Mouse (Mus musculus): ENCODE results near the gene Myo16. TPM values are rescaled to one million over a fixed set of nuclear protein-coding genes. Genes with fewer than 3 reads are reported as not detected.

Gene Myo16
- polyA plus RNA-seq, 1 experiment = 0.12 TPM

GRCm38 (mm10) chr8:10270094-10270493, 116.4 kb downstream of the Myo16 start:
- H3K4me1 ChIP-seq (ENCODE audit: control insufficient read depth, insufficient read depth, low read length) = no peaks in the 10 kb centered on the region
- no peak overlapping the region for H3K27ac ChIP-seq (ENCODE audit: insufficient read depth, low read length)
- no peak for TF ChIP-seq POLR2A (IDR thresholded peaks at IDR 0.05; ENCODE audit: low read depth, low read length)
- no peak overlapping the region for H3K4me3 ChIP-seq (ENCODE audit: insufficient read depth, low read length)

GRCm38 (mm10) chr8:10292600-10292999, 138.9 kb downstream of the Myo16 start:
- H3K27ac ChIP-seq (ENCODE audit: insufficient read depth, low read length) = no peak overlapping the region
- H3K4me1 ChIP-seq (ENCODE audit: control insufficient read depth, insufficient read depth, low read length) = no peaks in the 10 kb centered on the region
- no peak for TF ChIP-seq CTCF (IDR thresholded peaks at IDR 0.05; ENCODE audit: borderline replicate concordance, insufficient read depth, low read length)
- no peak for TF ChIP-seq POLR2A (IDR thresholded peaks at IDR 0.05; ENCODE audit: low read depth, low read length)
- H3K4me3 ChIP-seq (ENCODE audit: insufficient read depth, low read length) = no peak overlapping the region

DNA sequence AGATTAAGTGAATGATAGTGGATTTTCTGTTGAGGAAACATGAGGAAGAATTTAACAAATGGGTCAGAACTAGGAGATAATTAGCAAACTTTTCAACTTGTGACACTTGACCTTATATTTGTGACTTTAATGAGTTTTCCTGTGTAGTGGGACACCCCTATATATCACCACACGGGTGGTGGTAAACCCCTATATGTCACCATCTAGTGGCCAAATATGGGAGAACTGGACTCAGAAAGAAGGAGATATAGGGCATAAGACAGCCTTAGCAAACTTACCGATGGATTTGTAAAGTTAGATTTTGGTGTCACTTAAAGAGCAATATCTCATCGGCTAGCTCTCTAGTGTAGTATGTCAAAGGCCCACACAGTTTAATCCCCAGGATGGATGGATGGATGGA, 147.1 kb downstream of the Myo16 start:
- TF ChIP-seq CTCF (IDR thresholded peaks at IDR 0.05; ENCODE audit: borderline replicate concordance, insufficient read depth, low read length) (no peak), POLR2A (IDR thresholded peaks at IDR 0.05; ENCODE audit: low read depth, low read length) (no peak)
- no peak overlapping the region for H3K4me3 ChIP-seq (ENCODE audit: insufficient read depth, low read length)
- H3K4me1 ChIP-seq (ENCODE audit: control insufficient read depth, insufficient read depth, low read length) = no peaks in the 10 kb centered on the region
- H3K27ac ChIP-seq (ENCODE audit: insufficient read depth, low read length) = no peak overlapping the region

DNA sequence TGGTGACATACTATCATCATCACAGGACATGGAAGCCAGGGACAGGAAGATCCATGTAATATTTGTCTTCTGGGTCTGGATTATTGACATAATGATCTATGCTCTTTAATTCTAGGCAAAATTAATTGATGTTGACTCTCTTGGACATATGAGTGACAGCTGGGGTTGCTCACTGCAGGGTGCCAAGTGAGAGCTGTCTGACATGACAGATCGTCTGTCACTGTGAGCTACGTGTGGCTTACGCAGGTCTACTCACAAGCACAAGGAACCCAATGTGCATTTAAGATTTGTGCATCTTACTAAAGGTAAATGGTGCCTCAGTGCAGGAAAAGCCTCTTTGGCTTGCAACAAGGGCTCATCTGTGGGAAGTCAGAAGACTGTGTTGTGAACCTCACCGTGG, 149.3 kb downstream of the Myo16 start:
- Histone ChIP-seq H3K4me3 (ENCODE audit: insufficient read depth, low read length) (no peak overlapping the region), H3K27ac (ENCODE audit: insufficient read depth, low read length) (no peak overlapping the region), H3K4me1 (ENCODE audit: control insufficient read depth, insufficient read depth, low read length) (no peaks in the 10 kb centered on the region)
- TF ChIP-seq POLR2A (IDR thresholded peaks at IDR 0.05; ENCODE audit: low read depth, low read length) (no peak), CTCF (IDR thresholded peaks at IDR 0.05; ENCODE audit: borderline replicate concordance, insufficient read depth, low read length) (no peak)

DNA sequence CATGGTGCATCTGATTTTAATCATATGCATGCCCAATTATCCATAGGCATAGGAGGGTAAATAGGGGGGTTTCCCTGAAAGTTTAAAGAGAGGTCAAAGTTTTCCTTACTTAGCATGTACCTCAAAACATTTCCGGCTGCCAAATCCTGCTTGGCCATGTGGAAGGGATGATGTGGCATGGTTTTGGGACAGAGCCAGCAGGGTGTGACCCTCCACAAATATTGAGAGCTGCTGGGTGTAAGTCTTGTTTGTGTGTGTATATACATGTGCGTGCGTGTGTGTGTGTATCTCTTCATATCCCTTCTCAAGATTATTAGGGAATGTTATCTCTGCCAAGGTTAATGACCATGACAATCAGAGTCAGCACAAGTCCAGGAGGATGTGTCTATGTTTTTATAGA, 150.3 kb downstream of the Myo16 start:
- Histone ChIP-seq H3K27ac (ENCODE audit: insufficient read depth, low read length) (no peak overlapping the region), H3K4me1 (ENCODE audit: control insufficient read depth, insufficient read depth, low read length) (no peaks in the 10 kb centered on the region), H3K4me3 (ENCODE audit: insufficient read depth, low read length) (no peak overlapping the region)
- TF ChIP-seq POLR2A (IDR thresholded peaks at IDR 0.05; ENCODE audit: low read depth, low read length) = no peak
- TF ChIP-seq CTCF (IDR thresholded peaks at IDR 0.05; ENCODE audit: borderline replicate concordance, insufficient read depth, low read length) = no peak

DNA sequence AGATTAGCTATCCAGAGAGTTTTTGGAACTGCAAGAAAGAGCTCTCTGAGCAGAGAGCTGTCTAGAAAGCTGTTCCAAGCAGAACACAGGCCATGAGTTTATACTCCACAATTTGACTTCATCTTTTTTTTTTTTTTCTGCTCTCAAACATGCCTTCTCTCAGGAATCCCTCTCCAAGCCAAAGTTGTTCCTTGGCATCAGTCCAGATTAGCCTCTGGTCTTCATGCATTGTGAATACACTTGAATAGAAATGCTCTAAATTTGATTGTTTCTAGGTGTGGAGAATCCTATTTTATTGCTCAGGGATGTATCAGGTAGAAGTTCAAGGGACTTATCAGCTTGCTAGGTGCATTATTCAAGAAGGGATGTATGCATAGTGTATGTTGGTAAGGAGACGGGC, 151.0 kb downstream of the Myo16 start:
- Histone ChIP-seq H3K27ac (ENCODE audit: insufficient read depth, low read length) (no peak overlapping the region), H3K4me1 (ENCODE audit: control insufficient read depth, insufficient read depth, low read length) (no peaks in the 10 kb centered on the region), H3K4me3 (ENCODE audit: insufficient read depth, low read length) (no peak overlapping the region)
- no peak for TF ChIP-seq POLR2A (IDR thresholded peaks at IDR 0.05; ENCODE audit: low read depth, low read length)
- TF ChIP-seq CTCF (IDR thresholded peaks at IDR 0.05; ENCODE audit: borderline replicate concordance, insufficient read depth, low read length) = no peak

DNA sequence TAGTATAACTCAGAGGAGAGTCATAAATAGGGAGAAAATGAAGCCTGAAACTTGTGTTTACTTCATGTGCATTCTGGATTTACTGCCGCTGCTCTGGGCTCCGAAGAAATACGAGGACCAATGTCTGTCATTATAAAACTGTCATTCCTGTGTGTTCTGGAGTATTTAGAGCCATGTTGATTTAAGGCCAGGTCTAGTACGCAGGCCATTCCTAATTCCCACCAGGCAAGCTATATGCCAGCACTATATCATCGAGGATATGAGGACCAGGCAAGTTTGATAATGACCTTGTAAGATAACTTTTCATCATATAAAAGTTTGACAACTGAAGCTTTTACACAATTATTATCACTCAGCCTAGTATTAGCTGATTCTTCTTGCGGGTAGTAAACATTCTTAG, 153.6 kb downstream of the Myo16 start:
- H3K4me3 ChIP-seq (ENCODE audit: insufficient read depth, low read length) = no peak overlapping the region
- TF ChIP-seq CTCF (IDR thresholded peaks at IDR 0.05; ENCODE audit: borderline replicate concordance, insufficient read depth, low read length) = no peak
- no peak for TF ChIP-seq POLR2A (IDR thresholded peaks at IDR 0.05; ENCODE audit: low read depth, low read length)
- no peak overlapping the region for H3K27ac ChIP-seq (ENCODE audit: insufficient read depth, low read length)
- no peaks in the 10 kb centered on the region for H3K4me1 ChIP-seq (ENCODE audit: control insufficient read depth, insufficient read depth, low read length)

- no peaks in the 10 kb centered on the region for H3K4me1 ChIP-seq (ENCODE audit: control insufficient read depth, insufficient read depth, low read length)
- TF ChIP-seq CTCF (IDR thresholded peaks at IDR 0.05; ENCODE audit: borderline replicate concordance, insufficient read depth, low read length) (no peak), POLR2A (IDR thresholded peaks at IDR 0.05; ENCODE audit: low read depth, low read length) (no peak)
- H3K4me3 ChIP-seq (ENCODE audit: insufficient read depth, low read length) = no peak overlapping the region
- no peak overlapping the region for H3K27ac ChIP-seq (ENCODE audit: insufficient read depth, low read length)
Observed at GRCm38 (mm10) chr8:10307770-10308476, 154.2 kb downstream of the Myo16 start.

GRCm38 (mm10) chr8:10310470-10310869, 156.8 kb downstream of the Myo16 start:
- Histone ChIP-seq H3K27ac (ENCODE audit: insufficient read depth, low read length) (no peak overlapping the region), H3K4me1 (ENCODE audit: control insufficient read depth, insufficient read depth, low read length) (no peaks in the 10 kb centered on the region), H3K4me3 (ENCODE audit: insufficient read depth, low read length) (no peak overlapping the region)
- TF ChIP-seq POLR2A (IDR thresholded peaks at IDR 0.05; ENCODE audit: low read depth, low read length) = no peak
- TF ChIP-seq CTCF (IDR thresholded peaks at IDR 0.05; ENCODE audit: borderline replicate concordance, insufficient read depth, low read length) = no peak

DNA sequence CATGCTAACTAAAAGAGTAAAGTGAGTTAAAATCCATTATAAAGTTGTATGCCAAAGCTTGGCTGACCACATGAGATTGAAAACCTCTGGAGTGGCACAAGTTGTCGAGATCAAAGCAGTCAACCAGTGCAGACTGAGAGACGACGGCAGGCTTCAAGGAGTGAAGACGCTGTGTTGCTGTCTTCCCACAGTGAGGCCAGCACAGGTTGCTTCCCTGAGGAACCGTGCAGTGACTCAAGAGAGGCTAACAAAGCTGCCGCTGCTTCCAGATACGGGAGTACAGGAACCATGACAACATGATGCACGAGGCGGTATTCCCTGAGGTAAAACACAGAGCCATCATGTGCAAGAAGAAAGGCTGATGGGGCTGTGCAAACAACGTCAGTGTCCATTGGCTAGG, 158.6 kb downstream of the Myo16 start:
- no peak overlapping the region for H3K4me3 ChIP-seq (ENCODE audit: insufficient read depth, low read length)
- TF ChIP-seq POLR2A (IDR thresholded peaks at IDR 0.05; ENCODE audit: low read depth, low read length) = no peak
- TF ChIP-seq CTCF (IDR thresholded peaks at IDR 0.05; ENCODE audit: borderline replicate concordance, insufficient read depth, low read length) = no peak
- no peak overlapping the region for H3K27ac ChIP-seq (ENCODE audit: insufficient read depth, low read length)
- no peaks in the 10 kb centered on the region for H3K4me1 ChIP-seq (ENCODE audit: control insufficient read depth, insufficient read depth, low read length)
